Mouse (Mus musculus) forebrain, embryonic 11.5 days (tissue): ENCODE results near the gene Klb. TPM values are rescaled to one million over a fixed set of nuclear protein-coding genes. Genes with fewer than 3 reads are reported as not detected.

ENCODE experiments used
- ATAC-seq: fragments of 200-750 bp; cut with Nextera tagmentation; replicated peaks from 2 replicates; pipeline ENCODE4 v1.8.0; 2017; ENCODE audit warnings: moderate TSS enrichment; ENCODE audit not compliant: low FRiP score
- DNase-seq: peaks from one replicate; pipeline ENCODE4 v3.0.0-alpha.2; 2017; ENCODE audit warnings: low spot score
- H3K27ac ChIP-seq: fragments of 300-500 bp; sonication (generic); 2 replicates; pipeline ENCODE4 v1.5.1; 2014; ENCODE audit warnings: low read depth, low read length
- H3K27me3 ChIP-seq: fragments of 300-500 bp; sonication (generic); 2 replicates; pipeline ENCODE4 v1.6.1; 2014; ENCODE audit warnings: mild to moderate bottlenecking, low read length, mixed read lengths; ENCODE audit not compliant: control insufficient read depth, insufficient read depth
- H3K36me3 ChIP-seq: fragments of 300-500 bp; sonication (generic); 2 replicates; pipeline ENCODE4 v1.6.1; 2014; ENCODE audit warnings: mild to moderate bottlenecking, low read length, moderate library complexity, mixed read lengths; ENCODE audit not compliant: control insufficient read depth, insufficient read depth
- H3K4me1 ChIP-seq: fragments of 300-500 bp; sonication (generic); replicated peaks from 2 replicates; pipeline ENCODE4 v1.6.1; 2014; ENCODE audit warnings: low read length, mixed read lengths; ENCODE audit not compliant: control insufficient read depth, insufficient read depth
- H3K4me2 ChIP-seq: fragments of 300-500 bp; sonication (generic); 2 replicates; pipeline ENCODE4 v1.6.1; 2014; ENCODE audit warnings: low read depth, mild to moderate bottlenecking, low read length, moderate library complexity, mixed read lengths; ENCODE audit not compliant: severe bottlenecking
- H3K4me3 ChIP-seq: fragments of 300-500 bp; sonication (generic); 2 replicates; pipeline ENCODE4 v1.5.1; 2014; ENCODE audit warnings: low read depth, low read length
- H3K9ac ChIP-seq: fragments of 300-500 bp; sonication (generic); 2 replicates; pipeline ENCODE4 v1.6.1; 2014; ENCODE audit warnings: low read length
- H3K9me3 ChIP-seq: fragments of 300-500 bp; sonication (generic); 2 replicates; pipeline ENCODE4 v1.6.1; 2016; ENCODE audit warnings: low read length, mixed read lengths; ENCODE audit not compliant: control insufficient read depth
- WGBS: fragments of 180-500 bp; shearing (Covaris S2); extraction: QIAGEN DNeasy Blood & Tissue Kit; methylation state at CpG from one replicate; pipeline ENCODE4 v1.1.7; 2014; 5-methylcytosine and 5-hydroxymethylcytosine counted together
- polyA plus RNA-seq: library from polyadenylated mRNA; unstranded; fragments of >200 nt; fragmentation: Nextera tagmentation; extraction: Ambion mirVana; gene quantifications from 2 replicates; pipeline ENCODE4 v1.2.1, GENCODE M21; 2014

Klb gene
- polyA plus RNA-seq, 1 experiment from 2014 or later, result not detected

DNA sequence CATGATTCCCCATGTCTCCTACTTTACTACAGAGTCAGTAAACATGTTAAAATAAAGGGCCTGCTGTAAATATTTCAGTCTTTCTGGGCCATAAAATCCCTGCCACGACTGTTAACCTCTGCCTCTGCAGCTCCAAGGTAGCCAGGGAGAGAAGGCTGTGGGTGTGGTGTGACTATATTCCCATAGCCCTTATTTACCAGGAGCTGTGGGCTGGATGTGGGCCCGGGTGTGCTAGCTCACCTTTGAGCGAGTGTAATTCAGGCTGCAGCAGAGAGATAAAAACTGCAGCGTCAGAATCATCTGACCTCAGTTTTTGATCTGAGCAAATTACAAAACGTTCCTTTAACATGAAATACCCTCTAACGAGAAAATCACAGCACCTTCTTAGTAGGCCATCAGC is 72.7 kb downstream of the Klb start:
- Histone ChIP-seq H3K4me2 (no peak overlapping the region), H3K36me3 (no peaks in the 10 kb centered on the region; the same call in 1 of the 2 replicates), H3K27ac (no peak overlapping the region), H3K4me1 (no peaks in the 10 kb centered on the region), H3K9me3 (no peaks in the 10 kb centered on the region), H3K9ac (no peak overlapping the region), H3K4me3 (no peak overlapping the region), H3K27me3 (no peaks in the 10 kb centered on the region)
- DNase-seq (no peak), ATAC-seq (no peak)
- 81% methylated on average over 6 of the region's 6 CpGs for WGBS

DNA sequence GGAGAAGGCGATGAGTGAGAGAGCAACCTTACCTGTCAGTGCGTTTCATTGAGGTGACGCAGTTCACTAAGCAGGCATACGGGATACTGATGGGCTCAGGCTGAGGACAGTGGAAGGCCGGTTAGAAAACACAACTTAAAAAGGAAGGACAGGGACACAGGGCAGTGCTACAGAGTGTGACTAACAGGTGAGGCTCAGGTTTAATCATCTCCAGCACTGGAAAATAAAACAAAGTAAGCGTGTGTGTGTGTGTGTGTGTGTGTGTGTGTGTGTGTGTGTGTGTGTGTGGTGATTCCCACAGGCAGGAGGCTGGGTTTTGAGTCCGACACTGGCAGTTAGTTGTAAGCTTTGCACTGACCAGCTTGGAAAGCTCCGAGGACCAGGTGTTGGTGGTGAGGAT is 74.7 kb downstream of the Klb start:
- H3K36me3 ChIP-seq, result no peaks in the 10 kb centered on the region; the same call in 1 of the 2 replicates

DNA sequence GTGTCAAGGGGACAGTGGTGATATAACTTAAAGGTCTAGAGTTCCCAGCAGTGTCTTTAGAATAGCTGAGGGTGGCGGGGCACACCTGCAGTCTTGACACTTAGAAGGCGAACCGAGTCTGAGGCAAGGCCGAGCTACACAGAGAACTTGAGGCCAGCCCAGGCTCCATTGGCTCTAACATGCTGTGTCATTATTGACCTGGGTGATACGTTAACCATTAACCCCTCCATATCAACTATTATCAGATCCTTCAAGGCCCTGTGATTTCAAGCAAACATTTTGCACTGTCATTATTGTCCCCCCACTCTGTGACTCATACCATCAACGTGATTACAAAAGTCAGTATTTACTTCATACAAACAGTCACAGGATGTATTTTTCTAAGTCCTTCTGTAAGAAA is 76.1 kb downstream of the Klb start:
- no peaks in the 10 kb centered on the region for H3K4me1 ChIP-seq
- H3K27me3 ChIP-seq, result no peaks in the 10 kb centered on the region
- H3K4me2 ChIP-seq, result no peak overlapping the region
- ATAC-seq (no peak), DNase-seq (no peak)
- no peak overlapping the region for H3K9ac ChIP-seq
- 93% methylated on average over 6 of the region's 6 CpGs for WGBS
- no peak overlapping the region for H3K27ac ChIP-seq
- H3K36me3 ChIP-seq, result no peaks in the 10 kb centered on the region; the same call in 1 of the 2 replicates
- no peak overlapping the region for H3K4me3 ChIP-seq
- H3K9me3 ChIP-seq, result no peaks in the 10 kb centered on the region

More for the DNA sequence above, 74.7 kb downstream of the Klb start:
- no peak overlapping the region for H3K27ac ChIP-seq
- ATAC-seq, result no peak
- H3K4me1 ChIP-seq, result no peaks in the 10 kb centered on the region
- no peaks in the 10 kb centered on the region for H3K9me3 ChIP-seq
- 92% methylated on average over 8 of the region's 8 CpGs for WGBS
- no peak for DNase-seq
- no peak overlapping the region for H3K9ac ChIP-seq
- no peaks in the 10 kb centered on the region for H3K27me3 ChIP-seq
- no peak overlapping the region for H3K4me2 ChIP-seq
- no peak overlapping the region for H3K4me3 ChIP-seq

DNA sequence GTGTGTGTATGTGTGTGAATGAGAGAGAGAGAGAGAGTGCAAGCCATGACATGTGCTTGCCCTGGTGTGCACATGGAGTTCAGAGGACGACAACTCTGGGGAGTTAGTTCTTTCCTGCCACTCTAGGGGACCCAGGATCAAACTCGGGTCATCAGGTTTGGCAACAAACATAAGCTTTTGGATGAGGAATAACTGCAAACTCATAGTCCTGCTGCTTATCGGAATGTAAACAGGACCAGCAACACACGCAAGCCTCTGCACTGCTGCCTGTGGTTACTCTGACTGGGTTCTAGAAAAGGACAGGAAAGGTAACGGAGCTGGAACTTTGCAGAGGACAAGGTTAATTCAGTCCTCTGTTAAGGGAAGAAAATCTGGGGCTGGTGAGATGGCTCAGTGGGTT is 77.1 kb downstream of the Klb start:
- Histone ChIP-seq H3K27me3 (no peaks in the 10 kb centered on the region), H3K9me3 (no peaks in the 10 kb centered on the region), H3K4me3 (no peak overlapping the region), H3K4me2 (no peak overlapping the region), H3K4me1 (no peaks in the 10 kb centered on the region), H3K9ac (no peak overlapping the region), H3K27ac (no peak overlapping the region), H3K36me3 (no peaks in the 10 kb centered on the region; the same call in 1 of the 2 replicates)
- DNase-seq, result no peak
- WGBS, result 88% methylated on average over 5 of the region's 5 CpGs
- no peak for ATAC-seq

DNA sequence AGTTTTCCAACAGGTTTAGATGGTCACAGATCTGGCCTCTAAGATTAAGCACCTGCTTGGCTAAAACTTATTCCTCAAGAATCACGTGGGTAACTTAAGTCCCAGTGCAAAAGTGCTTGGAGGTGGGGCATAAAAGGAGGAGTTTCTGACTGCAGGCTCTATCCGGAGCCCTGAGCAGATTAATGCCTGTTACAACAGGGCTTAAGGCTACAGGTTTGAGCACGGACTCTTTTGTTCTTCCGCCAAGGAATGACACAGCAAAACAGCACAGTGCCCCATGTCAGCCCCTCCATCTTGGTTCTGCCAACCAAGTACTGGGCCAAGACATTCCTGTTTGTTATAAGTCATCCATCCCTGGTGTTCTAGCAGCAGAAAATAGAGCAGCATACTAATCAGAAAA is 80.2 kb downstream of the Klb start:
- Histone ChIP-seq H3K9ac (no peak overlapping the region), H3K36me3 (no peaks in the 10 kb centered on the region), H3K4me3 (no peak overlapping the region), H3K4me1 (no peaks in the 10 kb centered on the region), H3K4me2 (no peak overlapping the region), H3K27me3 (no peaks in the 10 kb centered on the region), H3K9me3 (no peaks in the 10 kb centered on the region), H3K27ac (no peak overlapping the region)
- ATAC-seq (no peak), DNase-seq (no peak)
- 36% methylated on average over 4 of the region's 4 CpGs for WGBS

DNA sequence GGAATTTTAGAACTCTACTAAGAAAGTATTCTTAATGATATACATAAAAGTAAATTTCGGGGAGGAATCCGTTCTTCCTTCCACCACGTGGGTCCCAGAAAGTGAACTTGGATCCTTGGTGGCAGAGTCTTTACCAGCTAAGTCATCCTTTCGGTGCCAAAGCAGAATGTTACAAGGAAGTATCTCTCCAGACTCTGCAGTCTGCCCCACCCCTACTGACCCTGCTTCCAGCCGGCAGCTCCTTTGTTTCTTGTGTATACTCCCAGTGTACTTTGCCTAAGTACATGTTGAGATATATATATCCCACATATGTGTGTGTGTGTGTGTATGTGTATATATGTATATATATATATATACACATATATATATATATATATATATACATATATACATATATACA is 81.3 kb downstream of the Klb start:
- H3K4me3 ChIP-seq, result no peak overlapping the region
- DNase-seq, result no peak
- H3K27me3 ChIP-seq, result no peaks in the 10 kb centered on the region
- WGBS, result 95% methylated on average over 5 of the region's 5 CpGs
- H3K27ac ChIP-seq, result no peak overlapping the region
- H3K4me2 ChIP-seq, result no peak overlapping the region
- H3K9me3 ChIP-seq, result no peaks in the 10 kb centered on the region
- H3K4me1 ChIP-seq, result no peaks in the 10 kb centered on the region
- no peak for ATAC-seq
- H3K36me3 ChIP-seq, result no peaks in the 10 kb centered on the region
- H3K9ac ChIP-seq, result no peak overlapping the region

Other genes with a start within 250 kb of the Klb start
- gene Klhl5, start 240.8 kb upstream of the Klb start, polyA plus RNA-seq, result 42.2 and 42.8 TPM in 2 replicates
- 14.7 and 15.2 TPM in 2 replicates for gene Wdr19, start 148.6 kb upstream of the Klb start, polyA plus RNA-seq
- 99.7 and 99.9 TPM in 2 replicates for gene Rfc1, start 12.6 kb upstream of the Klb start, polyA plus RNA-seq
- 874 and 891 TPM in 2 replicates for gene Rpl9, start 43.1 kb downstream of the Klb start, polyA plus RNA-seq
- 67.5 and 70.0 TPM in 2 replicates for gene Lias, start 43.2 kb downstream of the Klb start, polyA plus RNA-seq
- gene Ugdh, start 87.6 kb downstream of the Klb start, polyA plus RNA-seq, result 68.6 and 69.0 TPM in 2 replicates
- gene Gm43552, start 144.5 kb downstream of the Klb start, polyA plus RNA-seq, result not detected in 2 replicates
- 71.9 and 79.9 TPM in 2 replicates for gene Smim14, start 188.9 kb downstream of the Klb start, polyA plus RNA-seq
- gene Ube2k, start 188.9 kb downstream of the Klb start, polyA plus RNA-seq, result 142 and 143 TPM in 2 replicates